Mouse (Mus musculus): Measurements from ENCODE around the gene 5330417C22Rik. TPM values are rescaled to one million over a fixed set of nuclear protein-coding genes. Genes with fewer than 3 reads are reported as not detected.

5330417C22Rik gene
- polyA plus RNA-seq, 1 experiment from 2014 or later: 4.1 TPM

DNA sequence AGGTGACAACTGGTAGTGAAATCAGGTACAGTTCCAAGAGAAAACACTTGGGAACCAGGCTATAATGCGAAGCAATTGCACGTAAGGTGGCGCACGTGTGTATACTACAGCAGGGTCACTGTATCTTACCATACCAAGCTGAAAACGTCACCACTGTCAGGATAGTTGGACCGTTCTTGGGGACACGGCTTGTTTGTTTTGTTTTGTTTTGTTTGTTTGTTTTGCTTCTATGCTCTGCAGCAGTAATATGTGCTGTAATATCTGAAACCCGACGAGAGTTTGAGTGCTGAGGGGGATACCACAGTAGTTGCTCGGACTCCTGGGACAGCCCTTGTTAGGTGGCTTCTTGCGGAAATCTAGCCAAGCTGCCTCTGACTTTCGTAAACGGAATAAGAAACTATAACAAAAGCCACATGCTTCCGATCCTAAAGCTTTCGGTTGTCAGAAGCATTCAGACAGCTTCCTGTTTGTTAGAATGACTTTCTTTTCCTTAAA lies 26.5 kb upstream of the 5330417C22Rik start:
- Histone ChIP-seq H3K27ac (replicated peaks) (peak overlapping the region; percentile 97), H3K4me1 (peaks cover 12% of the 10 kb centered on the region), H3K27me3 (no peaks in the 10 kb centered on the region), H3K4me3 (replicated peaks) (peak overlapping the region; percentile 87), H3K4me2 (replicated peaks) (peak overlapping the region; percentile 89), H3K9me3 (replicated peaks) (no peaks in the 10 kb centered on the region), H3K9ac (peak overlapping the region; percentile 83), H3K36me3 (peaks cover 25% of the 10 kb centered on the region)
- ATAC-seq (ENCODE audit: insufficient number of reproducible peaks, low FRiP score, low TSS enrichment, low read depth): peak; percentile 66
- WGBS: 3% methylated on average over 15 of the region's 15 CpGs

DNA sequence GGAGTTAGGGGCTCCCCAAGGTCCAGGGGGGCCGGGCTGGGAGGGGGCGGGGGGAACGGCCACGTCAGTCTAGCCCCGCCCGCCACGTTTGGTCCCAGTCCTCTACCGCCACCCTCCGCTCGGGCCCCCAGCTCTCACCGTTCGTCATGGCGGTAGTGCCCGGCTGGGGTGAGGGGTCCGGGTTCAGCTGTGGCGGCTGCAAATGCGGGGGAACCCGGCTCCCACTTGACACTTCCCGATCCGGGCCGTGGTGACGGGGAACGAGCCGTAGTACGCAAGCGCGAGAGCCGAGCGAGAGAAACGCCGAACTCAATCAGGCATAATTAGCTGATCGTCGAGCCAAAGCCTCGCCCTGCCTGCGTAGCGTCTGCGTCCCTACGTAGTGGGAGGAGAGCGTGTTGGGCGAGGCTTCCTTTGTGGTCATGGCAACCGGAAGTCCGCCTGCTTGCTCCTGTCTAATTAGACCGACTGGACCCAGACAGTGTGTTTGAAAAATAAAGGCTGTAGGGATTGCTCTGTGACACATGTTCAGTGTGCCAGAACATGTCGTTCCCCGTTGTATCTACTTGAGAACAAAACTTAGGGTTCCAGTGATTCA lies 25.9 kb upstream of the 5330417C22Rik start, which contains the start of gene Tmem167b:
Gene Tmem167b, minus strand, starts transcription at position 334 of the 598 bp plus-strand sequence.
- H3K9me3 ChIP-seq (replicated peaks): no peaks in the 10 kb centered on the region
- ATAC-seq (ENCODE audit: insufficient number of reproducible peaks, low FRiP score, low TSS enrichment, low read depth): peak; percentile 96
- peaks cover 29% of the 10 kb centered on the region for H3K36me3 ChIP-seq
- H3K4me1 ChIP-seq: peaks cover 12% of the 10 kb centered on the region
- no peaks in the 10 kb centered on the region for H3K27me3 ChIP-seq
- H3K9ac ChIP-seq: peak within 1 kb of the TSS; percentile 83
- 1% methylated on average over 45 of the region's 45 CpGs for WGBS
- H3K27ac ChIP-seq (replicated peaks): peak within 1 kb of the TSS; percentile 97
- H3K4me3 ChIP-seq (replicated peaks): peak within 1 kb of the TSS; percentile 87
- H3K4me2 ChIP-seq (replicated peaks): peak within 1 kb of the TSS; percentile 89

DNA sequence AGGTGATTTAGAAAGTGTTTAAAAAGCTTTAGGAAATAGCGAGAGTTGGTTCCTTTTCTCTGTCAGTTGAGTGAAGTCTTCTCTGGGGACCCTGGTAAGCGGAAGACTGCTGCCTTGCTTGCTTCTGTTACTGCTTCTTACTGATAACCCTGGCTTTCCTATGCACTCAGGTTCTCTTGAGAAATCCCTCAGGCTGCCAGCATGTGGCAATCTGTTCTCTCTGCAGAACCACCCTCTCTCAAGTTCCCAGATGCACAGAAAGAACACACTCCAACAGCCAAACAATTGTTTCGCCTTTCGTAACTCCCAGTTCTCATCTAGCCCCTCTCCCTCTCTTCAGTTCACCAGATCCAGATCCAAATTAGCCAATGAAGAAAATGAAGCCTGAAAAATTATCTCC lies 21.6 kb upstream of the 5330417C22Rik start:
- H3K9ac ChIP-seq: no peak overlapping the region
- no peak for ATAC-seq (ENCODE audit: insufficient number of reproducible peaks, low FRiP score, low TSS enrichment, low read depth)
- H3K27me3 ChIP-seq: no peaks in the 10 kb centered on the region
- H3K27ac ChIP-seq (replicated peaks): no peak overlapping the region
- H3K4me2 ChIP-seq (replicated peaks): no peak overlapping the region
- WGBS: 92% methylated on average over 4 of the region's 4 CpGs
- H3K4me3 ChIP-seq (replicated peaks): no peak overlapping the region
- H3K9me3 ChIP-seq (replicated peaks): no peaks in the 10 kb centered on the region
- peaks cover 34% of the 10 kb centered on the region for H3K36me3 ChIP-seq
- H3K4me1 ChIP-seq: peaks cover 17% of the 10 kb centered on the region

DNA sequence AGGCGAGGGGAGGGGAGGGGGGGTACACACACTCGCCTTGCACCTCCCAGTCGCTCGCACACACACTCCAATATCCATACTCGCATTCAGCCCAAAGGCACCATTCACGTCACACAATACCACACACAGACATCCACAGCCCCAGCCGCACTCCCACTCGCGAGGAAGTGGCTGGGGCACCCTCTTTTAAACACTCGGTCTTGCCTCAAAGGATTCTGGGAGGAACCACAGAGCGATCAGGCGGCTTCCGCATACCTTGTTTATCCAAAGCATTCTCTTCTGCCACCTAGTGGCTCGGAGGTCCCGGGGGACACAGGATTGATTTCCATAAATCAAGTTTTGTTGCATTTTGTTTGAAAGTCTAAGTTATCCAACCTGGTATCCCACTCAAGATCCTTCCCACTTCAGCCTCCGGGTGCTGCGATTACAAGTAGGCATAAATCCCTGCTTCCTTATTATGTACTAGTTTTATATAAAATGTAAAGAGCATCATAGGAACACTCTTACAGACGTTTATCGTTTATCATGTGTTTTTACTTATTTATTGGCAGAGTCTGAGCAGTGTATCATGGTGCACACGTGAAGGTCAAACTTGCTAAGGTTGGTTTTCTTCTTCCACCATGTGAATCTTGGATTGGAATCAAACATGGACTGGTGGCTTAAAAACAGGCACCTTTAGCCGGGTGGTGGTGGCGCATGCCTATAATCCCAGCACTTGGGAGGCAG lies 18.4 kb upstream of the 5330417C22Rik start:
- H3K27me3 ChIP-seq: no peaks in the 10 kb centered on the region
- H3K4me1 ChIP-seq: 0 out of 2 replicates have a peak, but pooled peaks cover 5% of the 10 kb centered on the region
- H3K9ac ChIP-seq: peak overlapping the region; percentile 96
- 14% methylated on average over 22 of the region's 22 CpGs for WGBS
- H3K4me2 ChIP-seq (replicated peaks): peak overlapping the region; percentile 82
- H3K27ac ChIP-seq (replicated peaks): peak overlapping the region; percentile 87
- H3K36me3 ChIP-seq: peaks cover 26% of the 10 kb centered on the region
- no peaks in the 10 kb centered on the region for H3K9me3 ChIP-seq (replicated peaks)
- peak overlapping the region; percentile 88 for H3K4me3 ChIP-seq (replicated peaks)
- ATAC-seq (ENCODE audit: insufficient number of reproducible peaks, low FRiP score, low TSS enrichment, low read depth): peak; percentile 96

DNA sequence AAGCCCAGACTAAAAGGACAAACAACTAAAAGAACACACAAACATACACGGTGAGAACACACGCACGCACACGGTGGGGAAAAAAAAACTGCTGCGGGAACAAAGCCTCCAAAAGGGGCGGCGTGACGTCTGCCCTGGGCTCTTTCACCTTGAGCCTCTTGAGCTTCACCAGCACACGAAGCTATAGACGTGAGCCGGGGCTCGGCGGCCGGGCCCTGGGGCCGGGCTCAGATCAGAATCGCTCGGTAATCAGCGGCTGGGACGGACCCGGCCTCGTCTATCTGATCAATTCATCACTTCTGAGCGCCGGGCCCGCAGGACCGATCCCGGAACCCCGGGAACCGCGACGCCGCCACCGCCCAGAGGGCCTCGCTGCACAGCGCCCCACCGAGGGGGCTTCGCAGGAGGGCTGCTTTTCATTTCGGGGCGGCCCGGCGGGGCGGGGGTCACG lies 17.8 kb upstream of the 5330417C22Rik start:
- WGBS: 1% methylated on average over 42 of the region's 42 CpGs
- H3K27ac ChIP-seq (replicated peaks): peak overlapping the region; percentile 87

DNA sequence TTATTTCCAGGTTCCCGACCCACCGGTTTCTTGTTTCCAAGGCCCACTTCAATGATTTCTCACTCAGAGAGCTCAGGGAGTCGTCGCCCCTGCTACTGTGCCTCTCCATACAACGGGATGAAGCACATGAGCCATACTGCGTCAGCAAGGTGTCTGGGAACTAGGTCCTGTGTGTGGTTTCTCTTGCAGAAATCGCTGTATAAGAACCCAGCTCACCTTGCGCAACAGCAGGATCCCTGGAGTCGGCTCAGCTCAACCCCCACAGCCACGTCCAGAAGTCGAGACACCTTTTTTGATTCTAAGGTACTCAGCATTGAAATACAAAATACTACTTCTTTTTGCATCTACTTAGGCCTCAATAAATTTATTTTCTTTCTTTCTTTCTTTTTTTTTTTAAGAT lies 6.0 kb upstream of the 5330417C22Rik start:
- no peaks in the 10 kb centered on the region for H3K9me3 ChIP-seq (replicated peaks)
- WGBS: 77% methylated on average over 11 of the region's 11 CpGs
- ATAC-seq (ENCODE audit: insufficient number of reproducible peaks, low FRiP score, low TSS enrichment, low read depth): no peak

More for the DNA sequence above, 17.8 kb upstream of the 5330417C22Rik start:
- Histone ChIP-seq H3K4me3 (replicated peaks) (peak overlapping the region; percentile 88), H3K9me3 (replicated peaks) (no peaks in the 10 kb centered on the region), H3K4me2 (replicated peaks) (peak overlapping the region; percentile 82), H3K4me1 (0 out of 2 replicates have a peak, but pooled peaks cover 5% of the 10 kb centered on the region), H3K27me3 (no peaks in the 10 kb centered on the region), H3K9ac (peak overlapping the region; percentile 96), H3K36me3 (peaks cover 21% of the 10 kb centered on the region)
- peak; percentile 71 for ATAC-seq (ENCODE audit: insufficient number of reproducible peaks, low FRiP score, low TSS enrichment, low read depth)

DNA sequence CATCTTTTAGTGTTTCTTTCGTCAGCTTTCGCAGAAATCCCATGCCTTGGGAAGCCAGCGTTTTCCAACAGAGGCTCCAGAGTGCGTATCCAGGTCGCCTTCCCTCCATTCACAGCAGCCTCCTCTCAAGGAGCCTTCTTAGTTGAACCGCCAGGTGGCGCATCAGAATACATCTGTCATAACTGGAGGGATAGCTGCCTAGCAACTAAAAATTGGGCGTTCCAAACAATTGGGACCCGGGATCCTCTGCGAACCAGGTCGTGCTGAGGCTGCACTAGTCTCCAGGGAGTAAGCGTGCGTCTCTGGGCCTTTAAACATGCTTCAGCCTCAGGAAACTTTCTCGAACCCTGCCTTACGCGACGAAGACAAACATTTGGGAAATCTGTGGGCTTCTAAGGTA lies 967 bp upstream of the 5330417C22Rik start:
- Histone ChIP-seq H3K9me3 (replicated peaks) (no peaks in the 10 kb centered on the region), H3K4me1 (peaks cover 4% of the 10 kb centered on the region), H3K27me3 (peaks cover 14% of the 10 kb centered on the region), H3K27ac (replicated peaks) (no peak overlapping the region), H3K9ac (no peak overlapping the region), H3K36me3 (no peaks in the 10 kb centered on the region), H3K4me2 (replicated peaks) (peak overlapping the region; percentile 56), H3K4me3 (replicated peaks) (peak overlapping the region; percentile 29)
- WGBS: 3% methylated on average over 17 of the region's 17 CpGs
- ATAC-seq (ENCODE audit: insufficient number of reproducible peaks, low FRiP score, low TSS enrichment, low read depth): peak; percentile 69

More for the DNA sequence above, 6.0 kb upstream of the 5330417C22Rik start:
- H3K27me3 ChIP-seq: no peaks in the 10 kb centered on the region
- no peak overlapping the region for H3K27ac ChIP-seq (replicated peaks)
- H3K36me3 ChIP-seq: no peaks in the 10 kb centered on the region
- peaks cover 4% of the 10 kb centered on the region; the same call in 1 of the 2 replicates for H3K4me1 ChIP-seq
- H3K4me2 ChIP-seq (replicated peaks): no peak overlapping the region
- H3K9ac ChIP-seq: no peak overlapping the region
- H3K4me3 ChIP-seq (replicated peaks): no peak overlapping the region

DNA sequence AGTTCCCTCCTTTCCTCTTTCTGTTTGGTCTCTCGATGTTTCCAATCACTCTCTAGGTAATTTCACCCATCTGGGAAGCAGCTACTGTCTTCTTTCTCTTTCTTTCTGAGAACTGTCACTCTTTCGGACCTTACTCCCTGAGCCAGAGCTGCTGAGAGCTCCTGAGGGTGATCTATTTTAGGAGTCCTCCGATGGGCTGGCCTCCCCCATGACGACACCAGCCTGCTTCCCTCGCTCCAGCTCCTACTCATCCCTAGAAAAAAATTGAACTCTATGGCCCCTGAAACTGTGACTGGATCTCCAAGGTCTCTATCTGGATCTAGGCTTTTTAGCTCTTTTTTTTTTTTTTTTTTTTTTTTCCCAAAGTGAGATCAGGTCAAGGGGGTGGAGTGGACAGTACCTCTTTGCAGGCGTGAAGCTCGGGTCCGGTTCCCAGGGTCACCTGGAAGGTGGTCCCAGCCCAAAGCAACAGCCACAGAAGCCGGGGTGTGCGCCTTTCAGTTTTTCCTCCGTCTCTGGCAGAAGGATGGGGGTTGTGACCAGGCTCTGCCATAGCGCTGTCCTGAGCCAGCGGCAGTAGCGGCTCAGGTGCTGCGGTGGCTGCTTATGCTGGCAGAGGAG lies 330 bp downstream of the 5330417C22Rik start:
- Histone ChIP-seq H3K36me3 (no peaks in the 10 kb centered on the region), H3K4me2 (replicated peaks) (peak overlapping the region; percentile 76), H3K4me3 (replicated peaks) (peak overlapping the region; percentile 41), H3K27ac (replicated peaks) (no peak overlapping the region), H3K9me3 (replicated peaks) (no peaks in the 10 kb centered on the region), H3K27me3 (peaks cover 14% of the 10 kb centered on the region), H3K4me1 (peaks cover 4% of the 10 kb centered on the region), H3K9ac (no peak overlapping the region)
- ATAC-seq (ENCODE audit: insufficient number of reproducible peaks, low FRiP score, low TSS enrichment, low read depth): no peak
- WGBS: 5% methylated on average over 15 of the region's 15 CpGs

DNA sequence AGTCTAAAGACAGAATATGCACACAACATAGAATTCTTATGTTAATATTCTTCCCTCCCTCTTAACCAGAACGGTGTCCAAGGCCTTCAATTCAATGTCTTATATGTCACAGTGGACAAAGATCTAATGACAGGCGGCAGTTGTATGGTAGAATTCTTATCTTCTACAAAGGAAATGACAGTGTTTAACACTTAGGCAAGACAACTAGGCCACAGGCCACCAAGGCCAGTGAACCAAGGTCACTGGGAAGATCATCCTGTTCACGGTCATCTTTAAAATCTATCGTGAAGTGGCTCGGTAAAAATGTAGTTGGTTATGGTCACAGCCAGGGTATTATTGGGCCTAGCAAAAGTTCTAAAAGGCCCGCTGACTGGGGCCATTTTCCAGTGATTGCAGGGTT lies 2.4 kb downstream of the 5330417C22Rik start, which contains the start of gene 1700013F07Rik:
Gene 1700013F07Rik, plus strand, starts transcription at position 200 of the 400 bp plus-strand sequence.
- no peak within 1 kb of the TSS for H3K9ac ChIP-seq
- peaks cover 14% of the 10 kb centered on the region for H3K27me3 ChIP-seq
- WGBS: 87% methylated on average over 6 of the region's 6 CpGs
- no peaks in the 10 kb centered on the region for H3K36me3 ChIP-seq
- H3K4me2 ChIP-seq (replicated peaks): no peak within 1 kb of the TSS
- no peaks in the 10 kb centered on the region for H3K9me3 ChIP-seq (replicated peaks)
- H3K4me3 ChIP-seq (replicated peaks): no peak within 1 kb of the TSS
- ATAC-seq (ENCODE audit: insufficient number of reproducible peaks, low FRiP score, low TSS enrichment, low read depth): no peak
- H3K27ac ChIP-seq (replicated peaks): no peak within 1 kb of the TSS
- H3K4me1 ChIP-seq: peaks cover 4% of the 10 kb centered on the region

DNA sequence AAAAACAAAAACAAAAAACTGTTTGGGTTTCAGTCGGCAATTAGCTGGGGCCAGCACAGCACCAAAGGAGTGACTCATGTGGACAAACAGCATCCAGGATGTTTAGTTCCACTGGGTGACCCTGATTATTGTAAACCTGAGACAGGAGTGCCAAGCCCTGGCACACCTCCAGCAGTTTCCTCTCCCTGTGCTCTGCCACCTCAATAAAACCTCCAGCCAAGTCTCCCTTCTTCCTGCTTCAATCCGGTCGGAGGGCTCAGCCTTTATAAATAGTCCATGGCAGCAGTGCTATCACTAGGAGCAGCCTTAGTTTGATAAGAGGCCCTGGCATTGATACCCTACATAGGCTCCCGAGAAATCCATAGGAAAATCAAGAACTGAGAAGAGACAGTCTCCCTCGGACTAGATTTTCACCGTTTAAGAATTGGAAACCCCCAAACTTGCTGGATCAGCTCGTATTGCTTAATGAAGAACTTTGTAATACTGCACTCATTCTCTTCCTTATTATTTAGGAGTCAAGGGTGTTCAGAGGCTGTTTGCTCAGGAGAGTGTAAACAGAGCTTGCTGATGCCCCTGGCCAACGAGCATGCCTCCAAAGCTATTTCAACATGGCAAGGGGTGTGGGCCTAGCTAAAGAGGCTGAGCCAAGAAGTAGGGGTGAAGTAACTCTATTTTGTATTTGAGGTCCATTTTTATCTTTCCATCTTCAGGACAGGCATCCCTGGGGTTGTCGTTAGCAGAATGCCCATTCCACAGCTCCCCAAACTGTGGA lies 3.0 kb downstream of the 5330417C22Rik start:
- Histone ChIP-seq H3K9ac (no peak overlapping the region), H3K4me1 (peaks cover 4% of the 10 kb centered on the region), H3K27me3 (peaks cover 14% of the 10 kb centered on the region), H3K4me2 (replicated peaks) (no peak overlapping the region), H3K4me3 (replicated peaks) (no peak overlapping the region), H3K27ac (replicated peaks) (no peak overlapping the region), H3K9me3 (replicated peaks) (no peaks in the 10 kb centered on the region), H3K36me3 (no peaks in the 10 kb centered on the region)
- ATAC-seq (ENCODE audit: insufficient number of reproducible peaks, low FRiP score, low TSS enrichment, low read depth): no peak
- WGBS: 72% methylated on average over 9 of the region's 9 CpGs

Measured in embryonic facial prominence, embryonic 15.5 days (tissue).